Mouse (Mus musculus) urinary bladder, postnatal 4 days (tissue): ENCODE data around the gene Clec2g.

Source experiments
- DNase-seq, 2 experiments: peaks; one replicate each; pipeline ENCODE4 v3.0.0; 2021 to 2022; ENCODE audit warnings: low spot score in 2 of 2

Gene Clec2g

GRCm38 (mm10) chr6:129013762-129014276, 79.6 kb downstream of the Clec2g start:
- DNase-seq, result no peak

- no peak for DNase-seq
Observed at GRCm38 (mm10) chr6:129014399-129014798, 80.2 kb downstream of the Clec2g start.

- DNase-seq, result no peak
Observed at GRCm38 (mm10) chr6:129027451-129028248, 93.5 kb downstream of the Clec2g start.

GRCm38 (mm10) chr6:129030175-129030824, 96.1 kb downstream of the Clec2g start:
- DNase-seq, result no peak

- DNase-seq, result no peak
Observed at GRCm38 (mm10) chr6:129030964-129031363, 96.8 kb downstream of the Clec2g start.

GRCm38 (mm10) chr6:129033397-129033796, 99.2 kb downstream of the Clec2g start:
- no peak for DNase-seq
